Mouse (Mus musculus) bone marrow, adult 2 months (tissue): ENCODE measurements around the gene Dhx36. TPM values are rescaled to one million over a fixed set of nuclear protein-coding genes. Genes with fewer than 3 reads are reported as not detected.

Experiments
- H3K27ac ChIP-seq: fragments of 200-500 bp; 2 replicates; pipeline ENCODE4 v1.5.1; 2012; ENCODE audit warnings: low read depth, mild to moderate bottlenecking, control low read depth, inconsistent platforms, low read length; ENCODE audit not compliant: control insufficient read depth, poor library complexity, insufficient read depth
- H3K4me1 ChIP-seq: fragments of 200-500 bp; 2 replicates; pipeline ENCODE4 v1.6.1; 2011; ENCODE audit warnings: low read length; ENCODE audit not compliant: control insufficient read depth, insufficient read depth
- H3K4me3 ChIP-seq: fragments of 200-500 bp; replicated peaks from 2 replicates; pipeline ENCODE3; 2011; ENCODE audit warnings: mild to moderate bottlenecking, low read depth, low read length, control low read depth; ENCODE audit not compliant: control insufficient read depth
- CTCF ChIP-seq: fragments of 200-500 bp; IDR thresholded peaks from 2 replicates; pipeline ENCODE4 v1.5.1; 2011; ENCODE audit warnings: low read length, control low read depth; ENCODE audit not compliant: control insufficient read depth, insufficient read depth
- POLR2A ChIP-seq: fragments of 200-500 bp; IDR thresholded peaks from 2 replicates; pipeline ENCODE4 v1.6.1; 2011; ENCODE audit warnings: low read depth, mild to moderate bottlenecking, control low read depth, low read length, borderline replicate concordance; ENCODE audit not compliant: control insufficient read depth
- WGBS: fragments of 180-500 bp; shearing (Covaris S2); methylation state at CpG from one replicate; pipeline ENCODE4 v1.1.7; 2018; 5-methylcytosine and 5-hydroxymethylcytosine counted together
- polyA plus RNA-seq: library from polyadenylated mRNA; stranded (reverse); fragments of >200 nt; gene quantifications from 2 replicates; pipeline ENCODE4 v1.2.4, GENCODE M21; 2011; ENCODE audit warnings: low replicate concordance; ENCODE audit not compliant: missing spikeins, insufficient read depth, insufficient read length

Dhx36 gene
- 12.4 and 17.4 TPM in 2 replicates for polyA plus RNA-seq

DNA sequence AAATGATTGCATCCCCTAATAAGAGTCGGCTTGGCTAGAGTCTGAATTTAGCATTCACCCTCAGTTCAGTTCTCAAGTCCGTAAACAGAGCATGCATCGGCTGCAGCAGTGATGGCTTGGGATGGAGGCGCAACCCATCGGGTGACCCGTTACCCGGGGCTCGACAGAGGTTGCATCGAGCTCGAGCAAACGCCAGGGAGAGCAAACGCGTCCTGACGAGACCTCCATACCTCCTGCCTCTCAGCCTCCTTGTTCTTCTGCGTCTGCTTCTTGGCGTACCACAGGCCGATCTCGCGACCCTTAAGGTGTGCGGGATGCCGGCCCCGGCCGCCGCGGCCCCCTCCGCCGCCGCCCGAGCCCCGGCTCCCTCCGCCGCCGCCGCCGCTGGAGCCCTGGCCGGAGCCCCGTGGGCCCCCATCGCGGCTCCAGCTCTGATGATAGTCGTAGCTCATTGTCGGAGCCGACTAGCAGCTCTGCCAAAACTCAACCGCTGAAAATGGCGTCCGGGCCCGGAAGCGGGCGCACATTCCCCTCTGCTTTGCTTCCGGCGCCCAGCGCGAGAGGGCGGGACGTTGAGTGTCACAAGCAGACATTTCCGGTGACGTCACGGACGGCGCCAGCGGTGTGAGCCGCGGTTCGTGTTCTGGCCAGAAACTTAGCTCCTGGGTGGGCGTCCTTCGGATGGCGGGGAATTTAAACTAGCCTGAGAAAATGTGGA, at the start of gene Dhx36:
TSS of gene Dhx36 (minus strand) at position 517 of the 718 bp plus-strand sequence.
- WGBS = under 1% methylated on average over 66 of the region's 66 CpGs
- H3K4me1 ChIP-seq = peaks cover 2% of the 10 kb centered on the region; the same call in 1 of the 2 replicates
- H3K27ac ChIP-seq = peak within 1 kb of the TSS; percentile 69; the same call in 1 of the 2 replicates
- peak within 1 kb of the TSS; percentile 80 for H3K4me3 ChIP-seq
- TF ChIP-seq POLR2A (peak; percentile 56; the same call in 1 of the 2 replicates), CTCF (no peak)

DNA sequence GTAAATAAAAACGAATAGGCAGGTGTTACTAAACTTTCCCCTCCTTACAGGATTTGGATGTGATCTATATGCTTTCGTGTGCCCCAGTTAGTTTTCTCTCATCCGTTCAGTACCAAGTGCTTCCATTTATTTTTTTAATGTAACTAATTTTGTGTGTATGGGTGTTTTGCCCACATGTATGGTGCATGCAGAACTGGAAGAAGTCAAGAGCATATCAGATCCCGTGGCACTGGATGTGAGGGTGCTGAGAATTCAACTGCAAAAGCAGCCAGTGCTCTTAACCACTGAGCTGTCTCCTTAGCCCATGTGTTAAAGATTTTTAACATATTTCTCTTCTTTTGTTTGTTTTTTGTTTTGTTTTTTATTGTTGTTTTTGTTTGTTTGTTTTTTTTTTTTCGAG, 20.8 kb upstream of the Dhx36 start:
- H3K4me3 ChIP-seq = no peak overlapping the region
- no peaks in the 10 kb centered on the region for H3K4me1 ChIP-seq
- TF ChIP-seq CTCF = no peak
- TF ChIP-seq POLR2A = no peak
- no peak overlapping the region for H3K27ac ChIP-seq
- 54% methylated on average over 5 of the region's 5 CpGs for WGBS

DNA sequence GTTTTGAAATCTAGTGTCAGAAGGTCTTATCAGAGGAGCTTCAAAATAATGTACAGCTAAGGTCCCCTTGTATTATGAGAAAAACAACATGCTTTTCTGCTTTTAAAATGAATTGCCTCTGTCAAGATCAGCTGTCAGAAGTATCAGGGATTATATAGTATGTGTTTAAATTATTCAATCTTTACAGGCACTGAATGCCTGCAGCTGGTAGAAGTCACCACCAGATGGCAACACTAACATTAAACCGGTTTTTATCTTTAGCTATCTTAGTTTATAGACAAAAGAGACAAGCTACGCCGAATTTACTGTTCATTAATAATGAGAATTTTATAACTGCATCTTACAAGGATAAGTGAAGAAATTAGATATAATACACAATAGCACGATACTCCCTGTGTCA, 20.4 kb upstream of the Dhx36 start:
- WGBS = 23% methylated on average over 4 of the region's 4 CpGs
- Histone ChIP-seq H3K27ac (no peak overlapping the region), H3K4me3 (no peak overlapping the region), H3K4me1 (no peaks in the 10 kb centered on the region)
- TF ChIP-seq POLR2A = no peak
- no peak for TF ChIP-seq CTCF

DNA sequence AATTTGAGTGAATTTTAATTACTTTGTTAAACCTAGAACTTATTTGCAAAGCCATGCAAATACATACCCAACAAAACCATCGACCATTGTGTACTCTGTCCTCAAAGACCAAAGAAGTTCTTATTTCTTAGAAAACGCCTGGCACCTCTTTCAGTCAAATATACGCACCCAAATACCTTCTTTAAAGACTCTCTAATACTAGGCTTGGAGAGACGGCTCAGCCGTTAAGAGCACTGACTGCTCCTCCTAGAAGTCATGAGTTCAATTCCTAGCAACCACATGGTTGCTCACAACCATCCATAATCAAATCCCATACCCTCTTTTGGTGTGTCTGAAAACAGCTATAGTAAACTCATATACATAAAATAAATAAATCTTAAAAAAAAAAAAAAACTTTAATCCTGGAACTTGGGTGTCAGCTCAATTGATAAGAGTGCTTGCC, 423 bp upstream of the Dhx36 start:
- no peak overlapping the region for H3K27ac ChIP-seq

DNA sequence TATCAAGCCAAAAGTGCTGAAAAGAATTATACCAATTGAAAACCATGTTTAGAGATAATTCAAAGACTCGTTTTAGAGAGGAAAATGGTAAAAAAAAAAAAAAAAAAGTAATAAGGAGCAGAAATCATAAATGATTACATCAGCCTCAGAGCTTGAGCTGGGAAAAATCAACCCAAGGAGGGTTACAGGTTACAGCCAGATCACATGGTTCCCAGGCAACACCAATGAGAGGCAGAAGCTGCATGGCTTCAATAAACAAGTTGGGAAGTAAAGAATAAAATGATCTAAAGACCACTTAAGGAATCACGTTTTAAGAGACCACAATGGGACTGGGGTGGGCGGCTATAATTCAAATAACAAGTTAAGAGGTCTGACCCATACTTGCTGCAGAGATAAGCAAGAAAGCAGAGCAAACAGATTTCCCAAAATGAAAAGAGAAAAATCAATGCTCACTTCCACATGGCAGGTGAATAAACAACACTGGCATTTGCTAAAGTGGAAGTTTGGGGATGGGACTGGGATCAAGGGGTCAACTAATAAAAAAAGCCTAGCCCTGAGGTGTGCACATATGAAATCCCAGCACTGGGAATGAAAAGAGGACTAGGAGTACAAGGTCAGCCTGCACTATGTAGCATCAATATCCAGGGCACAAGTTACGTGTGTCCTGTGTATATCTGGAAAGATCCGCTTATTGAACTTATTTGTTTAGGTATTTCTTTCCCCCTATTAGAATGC, 1.5 kb downstream of the Dhx36 start:
- no peak overlapping the region for H3K4me3 ChIP-seq
- no peak overlapping the region for H3K27ac ChIP-seq

More for the DNA sequence above, 423 bp upstream of the Dhx36 start:
- 45% methylated on average over 5 of the region's 5 CpGs for WGBS
- TF ChIP-seq CTCF = no peak
- TF ChIP-seq POLR2A = no peak
- Histone ChIP-seq H3K4me3 (peak overlapping the region; percentile 80), H3K4me1 (peaks cover 2% of the 10 kb centered on the region; the same call in 1 of the 2 replicates)

DNA sequence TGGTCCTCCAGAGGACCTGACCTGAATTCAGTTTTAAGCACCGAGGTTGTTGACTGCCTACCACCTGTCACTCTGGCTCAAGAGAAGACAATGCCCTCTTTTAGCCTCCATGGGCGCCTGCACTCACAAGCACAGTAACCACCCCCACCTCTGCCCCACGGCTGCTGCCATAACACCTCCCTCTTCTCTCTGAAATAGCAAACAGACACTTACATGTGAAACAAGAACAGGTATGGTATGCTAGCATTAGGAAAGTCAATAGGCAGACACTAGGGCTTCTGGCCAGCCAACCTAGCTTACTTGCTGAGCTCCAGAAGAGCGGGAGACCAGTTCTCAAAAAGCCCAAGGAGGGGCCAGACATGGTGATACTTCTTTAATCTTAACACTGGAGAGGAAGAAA, 7.5 kb downstream of the Dhx36 start:
- H3K4me1 ChIP-seq = no peaks in the 10 kb centered on the region
- TF ChIP-seq CTCF (no peak), POLR2A (no peak)
- 83% methylated on average over 4 of the region's 4 CpGs for WGBS

More for the DNA sequence above, 1.5 kb downstream of the Dhx36 start:
- H3K4me1 ChIP-seq = peaks cover 2% of the 10 kb centered on the region; the same call in 1 of the 2 replicates
- TF ChIP-seq POLR2A (no peak), CTCF (no peak)
- WGBS = 77% methylated on average over 5 of the region's 5 CpGs

DNA sequence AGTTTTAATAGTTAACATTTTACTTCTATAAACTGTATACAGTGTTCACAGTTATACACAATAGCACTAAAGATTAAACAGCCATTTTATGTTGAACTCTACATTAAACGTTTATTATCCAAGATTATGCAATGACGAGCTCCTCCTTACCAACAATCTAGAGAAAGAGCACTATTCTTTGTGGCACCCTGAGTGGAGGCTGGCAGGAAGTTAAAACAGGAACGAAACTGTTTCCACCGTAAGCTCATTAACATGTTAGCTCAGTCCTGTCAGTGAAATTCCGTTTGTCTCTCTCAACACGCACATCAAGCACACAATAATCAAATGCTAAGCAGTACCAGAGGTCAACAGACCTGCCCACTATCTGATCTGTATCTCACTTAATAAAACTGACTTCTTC, 14.2 kb downstream of the Dhx36 start:
- no peak for TF ChIP-seq POLR2A
- TF ChIP-seq CTCF = no peak
- H3K4me3 ChIP-seq = no peak overlapping the region
- 13% methylated on average over 6 of the region's 6 CpGs for WGBS
- H3K4me1 ChIP-seq = no peaks in the 10 kb centered on the region
- no peak overlapping the region for H3K27ac ChIP-seq

More for the DNA sequence above, 7.5 kb downstream of the Dhx36 start:
- Histone ChIP-seq H3K27ac (no peak overlapping the region), H3K4me3 (no peak overlapping the region)

DNA sequence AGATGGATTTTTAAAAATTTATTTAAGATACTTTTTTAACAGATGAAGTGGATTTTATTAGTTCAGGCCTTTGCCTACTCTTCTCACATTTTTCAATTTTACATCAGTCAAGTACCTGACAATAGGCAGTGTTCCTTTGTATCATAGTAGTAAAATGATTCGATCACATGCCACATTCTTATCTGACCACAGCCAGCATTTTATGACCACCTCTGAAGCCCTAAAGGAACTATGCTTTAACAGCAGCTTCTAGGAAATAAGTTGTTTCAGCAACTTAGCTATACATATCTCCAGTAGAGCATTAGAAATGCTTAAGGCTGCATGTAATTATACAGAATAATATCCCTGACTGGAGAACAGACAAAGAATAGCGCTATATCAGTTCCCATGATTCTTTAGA, 22.5 kb downstream of the Dhx36 start:
- WGBS = 84% methylated on average over 2 of the region's 2 CpGs
- TF ChIP-seq POLR2A (no peak), CTCF (no peak)
- Histone ChIP-seq H3K27ac (no peak overlapping the region), H3K4me3 (no peak overlapping the region), H3K4me1 (no peaks in the 10 kb centered on the region)

DNA sequence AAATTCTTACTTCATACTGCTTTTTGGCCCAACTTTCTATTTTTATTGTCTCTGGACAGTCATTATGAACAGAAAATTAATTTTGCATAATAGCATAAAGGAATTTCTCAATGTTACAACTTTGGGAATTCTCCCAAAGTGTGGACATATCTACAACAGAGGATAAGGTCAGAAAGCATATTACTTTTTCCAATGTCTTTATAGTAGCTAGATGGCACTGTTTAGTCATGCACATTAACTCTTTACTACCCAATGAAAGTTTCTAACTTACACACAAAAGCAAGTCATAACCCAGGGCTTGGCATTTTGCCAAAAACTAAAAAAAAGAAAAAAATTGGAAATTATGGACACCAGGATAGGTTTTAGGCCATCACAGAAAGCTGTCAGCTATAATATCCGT, 36.6 kb downstream of the Dhx36 start:
- Histone ChIP-seq H3K4me1 (no peaks in the 10 kb centered on the region), H3K4me3 (no peak overlapping the region), H3K27ac (no peak overlapping the region)
- TF ChIP-seq POLR2A = no peak
- no peak for TF ChIP-seq CTCF
- 91% methylated on average over 1 of the region's 1 CpGs for WGBS
